13 mouse cellular contexts compared by ENCODE assay signal in the genomic region with DNA sequence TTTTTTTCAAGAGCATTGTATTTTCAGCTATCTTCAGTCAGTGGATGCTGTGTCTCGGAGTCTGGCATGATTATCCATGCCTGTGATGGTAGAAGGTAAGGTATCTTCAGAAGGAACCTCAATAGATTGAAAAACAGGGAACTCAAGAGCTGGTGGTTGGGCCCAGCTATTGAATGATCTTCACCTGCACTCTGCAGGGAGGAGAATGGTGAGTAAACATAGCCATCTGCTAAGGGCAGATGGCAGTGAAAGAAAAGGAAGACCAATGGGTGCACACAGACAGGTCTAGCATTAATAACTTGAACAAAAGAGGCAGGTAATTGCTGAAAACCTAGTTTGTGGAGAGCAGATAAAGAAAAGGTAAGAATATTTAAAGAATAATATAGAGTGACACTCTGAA.
"Had no signal": no experiment of that assay in that cellular context is flagged by ENCODE, and none has a peak within 500 bp of the region (broad histone marks: within the 10 kb centered on the region; RNA-seq: fewer than 3 reads in every experiment).

No protein-coding gene starts in this region.

- DNase-seq: kidney, postnatal 25 days; layer of hippocampus, adult 9-11 months; left cerebral cortex, postnatal 4 days; liver, postnatal 0 days; lung, embryonic 14.5 days; right cerebral cortex, adult 18-20 months; right cerebral cortex, postnatal 14 days; right cerebral cortex, postnatal 4 days; thymus, adult 2 months; thymus, postnatal 14 days; thymus, postnatal 4 days had no signal

- ATAC-seq: liver, postnatal 0 days; lung, postnatal 0 days; midbrain, embryonic 15.5 days had no signal
